Mouse (Mus musculus) ovary, postnatal 10 days (tissue): ENCODE measurements at regions not wholly inside any gene's neighbourhood (a gene's known extent, or its start where the extent isn't known, plus 50 kb on each side); places are given as distances from the start of the nearest gene placed in this dataset.
"Not testable (repeated sequence)": the region's sequence is repeated elsewhere in the genome, so short reads cannot be mapped to it uniquely, and the experiment has no call there.

Experiments
- DNase-seq: peaks from one replicate; pipeline ENCODE4 v3.0.0; 2022; ENCODE audit warnings: low spot score

DNA sequence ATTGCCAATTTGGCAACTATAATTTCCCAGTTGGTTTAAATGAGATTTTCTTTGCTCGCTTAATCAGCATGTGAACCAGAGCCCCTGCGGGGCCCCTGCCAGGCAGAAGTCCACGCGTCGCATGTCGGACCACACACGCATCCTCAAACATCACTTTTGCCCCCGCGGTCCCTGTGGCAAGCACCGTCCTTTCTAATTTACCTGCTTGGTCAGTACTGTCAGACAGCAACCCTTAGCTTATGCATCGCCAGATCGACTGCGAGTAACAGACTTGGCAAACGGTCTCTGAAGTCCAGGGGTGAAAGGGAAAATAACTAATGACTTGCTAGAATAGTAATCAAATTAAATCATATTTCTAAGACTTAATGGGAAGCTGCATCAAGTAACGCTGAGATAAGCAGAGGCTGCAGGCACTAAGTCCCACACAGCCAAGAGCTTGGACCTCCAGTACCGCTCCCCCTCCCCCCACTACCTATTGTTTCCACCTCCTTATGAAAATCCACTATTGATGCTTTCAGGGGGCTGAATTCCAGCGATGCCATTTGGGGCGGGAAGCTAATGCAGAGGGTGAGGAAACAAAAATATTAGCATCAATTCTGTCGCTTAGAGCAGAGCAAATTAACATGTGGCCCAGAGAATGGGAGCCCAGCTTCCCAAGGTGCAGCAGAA, 142.0 kb upstream of the Cntnap4 start:
- no peak for DNase-seq

- DNase-seq = no peak
Measured at GRCm38 (mm10) chr8:112411968-112412367, 157.9 kb upstream of the Cntnap4 start.

- DNase-seq = no peak
Measured at GRCm38 (mm10) chr8:112411213-112411612, 158.6 kb upstream of the Cntnap4 start.

DNA sequence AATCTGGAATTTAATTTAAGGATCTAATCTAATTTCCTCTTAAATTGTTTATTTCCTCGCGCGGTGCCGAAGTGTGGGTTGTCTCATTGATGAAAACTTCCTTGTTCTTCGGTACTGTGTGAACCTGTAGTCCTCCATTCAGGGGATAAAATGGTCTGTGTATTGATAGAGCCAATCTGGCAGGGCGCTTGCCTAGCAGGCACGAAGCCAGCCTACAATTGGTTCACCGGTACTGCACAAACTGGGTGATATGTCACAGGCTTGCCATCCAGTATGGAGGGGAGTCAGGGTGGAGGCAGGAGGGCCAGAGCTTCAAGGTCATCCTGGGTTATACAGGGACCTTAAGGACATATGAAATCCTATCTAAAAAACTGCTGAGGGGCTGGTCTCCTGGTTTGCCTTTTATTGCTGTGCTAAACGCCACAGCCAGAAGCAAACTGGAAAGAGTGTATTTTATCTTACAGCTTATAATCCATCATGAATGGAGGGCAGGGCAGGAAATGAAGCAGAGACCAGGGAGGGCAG, 161.6 kb upstream of the Cntnap4 start:
- no peak for DNase-seq

GRCm38 (mm10) chr8:112404087-112404486, 165.8 kb upstream of the Cntnap4 start:
- no peak for DNase-seq

DNA sequence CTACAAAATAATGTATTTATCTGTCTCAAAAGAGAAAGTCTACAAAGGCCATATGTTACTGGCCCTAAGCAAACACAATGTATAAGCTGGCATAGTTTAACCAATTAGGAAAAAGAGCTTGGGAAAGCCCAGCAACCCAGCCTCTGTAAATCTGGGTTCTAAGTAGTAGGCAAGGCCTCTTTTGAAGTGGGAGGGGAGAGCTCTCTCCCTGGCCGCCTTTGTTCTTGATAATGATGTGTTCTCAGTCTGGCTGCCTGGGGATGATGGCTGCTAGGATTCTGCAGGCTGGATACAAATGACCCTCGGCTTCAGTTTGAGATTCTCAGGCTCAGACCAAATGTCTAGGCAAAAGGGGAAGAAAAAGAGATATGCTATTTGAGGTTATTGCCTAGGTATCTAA, 172.4 kb upstream of the Cntnap4 start:
- no peak for DNase-seq

- no peak for DNase-seq
Measured at GRCm38 (mm10) chr8:112390108-112390507, 179.7 kb upstream of the Cntnap4 start.

- DNase-seq = no peak
Measured at GRCm38 (mm10) chr8:112348323-112348722, 221.5 kb upstream of the Cntnap4 start.

- no peak for DNase-seq
Measured at GRCm38 (mm10) chr8:112333171-112333570, 236.7 kb upstream of the Cntnap4 start.

DNA sequence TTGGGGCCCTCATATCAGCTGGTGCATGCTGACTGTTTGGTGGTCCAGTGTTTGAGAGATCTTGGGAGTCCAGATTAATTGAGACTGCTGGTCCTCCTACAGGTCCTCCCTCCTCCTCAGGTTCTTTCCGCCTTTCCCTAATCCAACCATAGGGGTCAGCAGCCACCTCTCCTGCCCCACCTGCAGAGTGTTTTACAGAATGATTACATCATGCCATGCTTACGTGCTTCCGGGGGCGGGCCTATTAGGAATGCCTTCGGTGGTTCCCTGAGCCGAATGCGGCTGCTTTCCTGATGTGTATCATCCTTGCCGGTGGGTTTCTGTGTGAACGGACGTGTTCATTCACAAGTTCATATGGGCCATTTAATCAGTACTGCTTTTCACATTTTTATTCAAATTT, 237.8 kb upstream of the Cntnap4 start:
- no peak for DNase-seq

DNA sequence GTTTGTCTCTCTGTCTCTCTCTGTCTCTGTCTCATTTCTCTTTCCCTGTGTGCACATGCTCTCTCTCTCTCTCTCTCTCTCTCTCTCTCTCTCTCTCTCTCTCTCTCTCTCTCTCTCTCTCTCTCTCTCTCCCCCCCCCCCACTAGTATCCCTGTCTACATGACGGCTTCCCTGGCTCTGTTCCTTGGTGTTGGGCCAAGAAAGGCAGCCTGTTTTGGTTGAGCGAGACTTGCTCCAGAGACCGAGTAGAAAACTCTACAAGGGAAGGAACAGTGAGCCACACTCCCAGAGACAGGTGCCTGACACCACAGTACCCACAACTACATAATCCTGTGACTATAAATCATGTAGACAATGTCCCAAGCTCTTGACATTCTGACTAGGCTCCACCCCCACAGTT, 260.0 kb upstream of the Cntnap4 start:
- no peak for DNase-seq

GRCm38 (mm10) chr8:112308354-112308753, 261.5 kb upstream of the Cntnap4 start:
- DNase-seq = no peak

DNA sequence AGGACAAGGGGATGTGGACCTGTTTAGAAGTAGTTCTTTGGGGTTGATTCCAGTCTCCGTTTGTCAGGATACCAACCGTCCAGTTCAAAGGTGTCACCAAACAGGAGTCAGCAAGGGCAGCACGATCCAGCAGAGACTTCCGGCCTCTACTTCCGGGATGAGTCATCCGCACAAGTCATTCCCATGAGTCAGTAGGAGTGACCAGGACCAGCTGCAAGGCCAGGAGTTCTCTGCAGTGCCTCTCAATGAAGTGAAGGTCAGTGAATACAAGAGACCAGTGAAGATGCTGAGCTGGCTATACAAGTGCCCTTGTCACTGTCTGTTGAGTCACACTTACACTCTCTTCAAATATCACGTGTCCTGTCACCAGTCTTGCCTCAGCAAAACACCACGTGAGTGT, 272.8 kb upstream of the Cntnap4 start:
- no peak for DNase-seq

- DNase-seq = no peak
Measured at GRCm38 (mm10) chr8:112283316-112283715, 268.5 kb upstream of the Gm6793 start.

GRCm38 (mm10) chr8:112269598-112269997, 254.8 kb upstream of the Gm6793 start:
- DNase-seq = no peak

GRCm38 (mm10) chr8:112269214-112269566, 254.4 kb upstream of the Gm6793 start:
- DNase-seq = no peak

- DNase-seq = no peak
Measured at GRCm38 (mm10) chr8:112268544-112269213, 253.8 kb upstream of the Gm6793 start.

DNA sequence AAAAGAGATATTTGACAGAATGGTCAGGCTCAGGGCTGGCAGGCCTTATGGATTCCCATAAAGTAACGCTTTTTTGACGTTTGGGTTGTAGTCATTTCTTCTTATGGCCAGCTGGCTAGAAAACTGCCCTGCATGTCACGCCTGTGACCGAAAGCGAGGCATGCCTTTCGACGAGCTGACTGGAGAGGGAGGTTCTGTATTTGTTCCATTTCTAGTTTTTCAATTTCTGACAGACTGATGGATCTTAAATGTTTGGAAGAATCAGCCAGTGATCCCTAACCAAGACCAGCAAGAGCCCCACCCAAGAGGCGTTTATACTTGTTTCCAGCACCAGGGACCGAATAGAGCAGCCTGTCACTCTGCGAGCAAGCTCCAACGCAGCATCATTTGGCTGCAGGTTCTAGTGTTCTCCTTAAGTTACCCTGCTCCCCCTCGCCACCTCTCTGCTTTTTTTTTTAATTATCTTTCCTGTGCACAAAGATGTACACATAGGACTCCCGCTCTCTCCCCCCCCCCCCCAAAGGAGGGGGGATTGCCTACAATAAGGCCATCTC, 243.2 kb upstream of the Gm6793 start:
- DNase-seq = no peak

GRCm38 (mm10) chr8:112257311-112257894, 242.6 kb upstream of the Gm6793 start:
- DNase-seq = no peak

- not testable (repeated sequence) for DNase-seq
Measured at GRCm38 (mm10) chr8:112246629-112247028, 231.8 kb upstream of the Gm6793 start.

DNA sequence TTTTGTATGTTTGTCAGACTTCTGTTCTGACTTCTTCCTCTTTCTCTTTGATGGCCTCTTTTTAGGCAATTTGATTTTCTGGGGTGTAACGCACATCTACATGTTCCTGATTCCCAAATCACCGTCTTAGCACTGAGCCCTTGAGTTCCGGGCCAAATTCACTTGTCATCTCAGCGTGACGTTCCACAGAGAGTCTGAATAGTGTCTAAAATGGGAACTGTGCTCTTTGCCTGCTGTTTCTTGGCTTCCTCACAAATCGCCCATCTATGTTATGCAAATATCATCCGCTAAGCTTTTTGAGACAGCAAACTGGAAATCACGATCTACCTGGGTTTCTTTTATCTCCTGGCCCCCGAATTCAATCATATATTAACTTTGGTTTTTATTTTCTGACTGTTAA, 223.8 kb upstream of the Gm6793 start:
- DNase-seq = no peak

GRCm38 (mm10) chr8:112236751-112237150, 221.9 kb upstream of the Gm6793 start:
- DNase-seq = not testable (repeated sequence)

DNA sequence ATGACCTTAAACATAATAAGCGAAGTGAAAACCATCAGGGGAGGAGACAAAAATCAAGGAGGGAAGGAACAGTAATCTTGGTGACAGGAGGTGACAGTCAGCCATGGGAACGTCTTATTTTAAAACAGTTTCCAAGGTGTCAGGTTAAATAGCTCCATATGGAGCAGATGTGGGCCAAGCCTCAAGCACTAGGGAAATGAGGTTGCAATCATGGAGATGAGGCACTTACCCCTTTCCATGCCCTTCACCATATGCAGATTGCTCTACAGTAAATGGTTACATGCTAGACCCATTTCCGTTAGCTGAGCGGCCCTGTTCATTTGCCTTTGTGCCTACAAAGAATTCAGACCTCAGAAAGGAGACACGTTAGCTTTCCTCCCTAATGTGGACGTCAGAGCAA, 204.8 kb upstream of the Gm6793 start:
- no peak for DNase-seq
